Mouse (Mus musculus): ENCODE measurements at regions not wholly inside any gene's neighbourhood (a gene's known extent, or its start where the extent isn't known, plus 50 kb on each side); places are given as distances from the start of the nearest gene placed in this dataset.

DNA sequence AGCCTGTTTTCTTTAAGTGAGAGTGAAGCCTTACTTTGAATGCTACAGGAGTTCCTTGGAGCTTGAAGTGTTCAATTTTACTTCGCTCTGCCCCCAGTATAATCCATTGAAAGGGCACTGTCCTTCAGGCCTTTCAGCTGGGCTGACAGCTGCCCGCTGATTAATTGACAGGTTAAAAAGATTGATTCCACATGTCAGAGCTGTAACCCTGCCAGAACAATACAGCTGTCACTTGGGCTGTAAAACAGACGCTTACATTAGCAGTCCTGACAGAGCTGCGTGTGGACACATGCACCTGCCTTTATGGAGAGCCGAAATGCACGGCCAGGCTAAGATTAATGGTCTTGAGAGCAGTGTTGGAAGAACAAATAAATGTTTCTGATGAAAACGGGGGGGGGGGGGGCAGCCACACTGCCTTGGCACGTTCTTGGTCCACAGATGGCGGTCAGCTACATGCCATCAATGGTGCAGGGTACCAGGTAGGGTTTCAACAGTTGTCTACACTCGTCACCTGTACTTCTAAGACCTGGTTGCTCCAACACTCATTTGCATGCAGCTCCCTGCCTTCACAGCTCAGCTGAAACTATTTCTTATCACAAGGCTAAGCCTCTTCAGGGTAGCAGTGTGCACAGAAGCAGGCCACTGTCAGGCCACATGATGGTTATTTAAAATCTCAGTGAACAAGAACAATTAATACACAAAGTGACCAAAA, 407.3 kb downstream of the Gm45692 start:
- DNase-seq, result no peak

GRCm38 (mm10) chr8:26527186-26527580, 407.8 kb downstream of the Gm45692 start:
- DNase-seq, result no peak

- no peak for DNase-seq
These were observed 410.6 kb downstream of the Gm45692 start for GRCm38 (mm10) chr8:26529921-26530320.

- peak; percentile 8 to 14 for DNase-seq
These were observed 414.4 kb downstream of the Gm45692 start for GRCm38 (mm10) chr8:26533444-26534421.

DNA sequence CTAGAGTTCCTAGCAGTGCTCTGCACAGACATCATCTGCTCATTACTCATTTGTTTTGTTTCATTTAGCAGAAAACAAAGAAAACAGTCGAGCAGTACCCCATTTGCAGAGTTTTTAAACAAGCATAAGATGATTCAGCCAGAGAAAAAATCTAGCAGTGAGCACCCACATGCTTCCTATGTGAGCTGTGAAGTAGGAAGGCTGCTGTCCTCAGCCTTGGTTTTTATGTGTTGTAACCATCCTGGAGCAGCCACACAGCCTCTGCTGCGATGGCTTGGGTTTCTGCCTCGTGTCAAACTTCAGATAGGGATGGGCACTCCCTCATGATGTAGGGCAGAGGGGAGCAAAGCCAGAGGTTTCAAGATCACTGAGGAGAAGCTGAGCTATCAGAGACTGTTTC, 416.5 kb downstream of the Gm45692 start:
- DNase-seq, result no peak

GRCm38 (mm10) chr8:26553691-26554090, 423.4 kb upstream of the Zfp703 start:
- no peak for DNase-seq

- peak; percentile 81 to 86 for DNase-seq
These were observed 417.9 kb upstream of the Zfp703 start for GRCm38 (mm10) chr8:26559196-26559595.

GRCm38 (mm10) chr8:26563151-26563550, 414.0 kb upstream of the Zfp703 start:
- no peak for DNase-seq

- no peak for DNase-seq
These were observed 412.9 kb upstream of the Zfp703 start for GRCm38 (mm10) chr8:26564254-26564653.

GRCm38 (mm10) chr8:26568423-26569060, 408.6 kb upstream of the Zfp703 start:
- no peak for DNase-seq

GRCm38 (mm10) chr8:26588841-26589240, 388.3 kb upstream of the Zfp703 start:
- DNase-seq, result no peak

DNA sequence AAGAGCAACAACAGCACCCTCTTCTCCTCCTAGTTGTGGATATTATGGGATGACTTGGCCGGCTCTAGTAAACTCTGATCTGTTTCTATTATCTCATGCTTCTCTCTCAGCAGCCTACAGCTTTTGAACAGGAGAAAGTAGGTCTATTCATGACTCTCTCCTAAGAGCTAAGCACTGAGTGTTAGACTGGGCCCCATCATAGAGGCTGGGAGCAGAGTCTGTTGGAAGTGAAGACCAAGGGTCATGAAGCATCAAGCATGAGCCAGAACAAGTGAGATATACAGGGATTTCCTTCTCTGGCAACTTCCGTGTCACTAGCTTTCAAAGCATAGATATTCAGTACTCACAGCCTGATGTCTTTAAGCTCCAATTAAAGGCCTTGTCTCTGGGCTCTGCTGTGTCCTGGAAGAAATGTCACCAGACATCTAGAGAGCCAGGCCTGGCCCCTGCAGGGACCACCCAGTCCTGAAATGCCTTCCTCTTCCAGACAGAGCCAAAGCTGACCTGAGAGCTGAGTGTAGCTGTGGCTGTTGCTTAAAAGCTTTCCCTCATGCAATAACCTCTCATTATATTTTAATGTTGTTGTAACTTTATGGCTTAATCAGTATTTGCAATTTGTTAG, 386.4 kb upstream of the Zfp703 start:
- DNase-seq, result no peak

GRCm38 (mm10) chr8:26591266-26591665, 385.9 kb upstream of the Zfp703 start:
- no peak for DNase-seq

GRCm38 (mm10) chr8:26593536-26594368, 383.4 kb upstream of the Zfp703 start:
- DNase-seq, result no peak

DNA sequence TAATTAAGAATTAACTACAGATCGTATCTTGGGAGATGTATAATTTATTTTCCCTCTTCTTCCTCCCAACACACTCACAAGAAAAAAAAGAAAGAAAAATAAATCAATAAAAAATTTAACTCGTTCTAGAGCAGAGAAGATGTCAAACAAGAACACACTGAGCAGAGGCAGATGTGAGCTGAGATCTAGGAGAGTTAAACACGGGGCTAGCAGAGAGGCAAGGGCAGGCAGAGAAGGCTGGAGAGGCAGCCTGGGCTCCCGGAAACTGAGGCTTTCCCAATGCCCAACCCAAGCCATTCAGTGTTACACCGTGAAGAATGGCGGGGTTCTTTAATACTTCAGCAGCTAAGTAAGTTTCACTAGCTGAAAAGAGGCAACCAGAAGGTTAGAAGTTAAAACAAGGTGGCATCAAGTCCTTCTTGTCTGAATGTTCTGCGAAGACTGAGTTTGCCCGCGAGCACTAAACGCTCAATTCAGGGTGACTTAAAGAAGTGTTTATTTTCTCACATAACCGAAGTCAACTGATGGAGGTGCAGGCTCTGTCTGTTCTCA, 382.7 kb upstream of the Zfp703 start:
- no peak for DNase-seq

- DNase-seq, result no peak
These were observed 381.6 kb upstream of the Zfp703 start for GRCm38 (mm10) chr8:26595431-26596018.

DNA sequence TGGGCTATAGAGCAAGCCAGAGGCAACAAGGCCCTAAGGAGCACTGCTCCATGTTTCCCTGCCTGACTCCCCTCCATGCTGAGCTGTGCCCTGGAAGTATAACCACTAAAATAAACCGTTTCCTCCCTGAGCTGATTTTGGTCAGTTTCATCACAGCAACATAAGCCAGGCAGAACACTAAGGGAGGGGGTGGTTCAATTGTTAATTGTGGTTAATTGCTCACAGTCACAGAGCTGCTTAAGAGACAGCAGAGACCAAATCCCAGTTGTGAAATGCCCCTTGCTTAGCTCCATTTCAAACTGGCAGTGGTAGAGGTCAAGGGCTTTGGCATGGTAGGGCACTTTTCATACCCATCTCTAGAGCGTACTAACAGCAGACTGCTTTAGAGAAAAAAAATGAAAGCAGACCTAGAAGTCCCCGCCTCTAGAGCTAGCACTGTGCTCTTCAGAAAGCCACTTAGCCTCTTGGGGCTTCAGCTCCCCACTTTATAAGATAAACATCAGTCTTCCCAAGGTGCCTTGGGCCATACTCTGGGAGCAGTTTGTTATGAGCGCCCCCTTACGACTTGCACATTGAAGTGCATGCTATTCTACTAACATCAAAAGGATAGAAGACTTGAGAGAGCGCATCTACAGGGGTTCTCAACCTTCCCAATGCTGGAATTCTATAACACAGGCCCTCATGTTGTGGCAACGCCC, 380.3 kb upstream of the Zfp703 start:
- DNase-seq, result peak; percentile 8

DNA sequence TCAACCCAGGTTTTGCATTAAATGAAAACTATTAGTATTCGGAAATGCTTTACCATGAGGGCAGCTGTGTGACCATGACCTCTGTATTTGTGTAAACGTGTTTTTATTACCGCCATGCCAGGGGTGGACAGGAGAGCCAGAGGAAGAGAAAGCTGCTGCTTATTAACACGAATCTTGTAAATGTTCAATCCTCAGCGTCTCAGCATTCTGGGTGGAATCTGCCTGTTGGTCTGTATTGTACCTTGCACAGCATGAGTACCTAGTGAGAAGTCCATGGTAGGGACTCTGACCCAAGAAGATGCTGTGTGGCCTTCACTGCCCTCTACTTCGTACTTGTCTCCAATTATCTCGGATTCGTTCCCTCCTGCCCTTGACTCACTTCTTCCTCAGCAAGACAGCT, 378.6 kb upstream of the Zfp703 start:
- no peak for DNase-seq

DNA sequence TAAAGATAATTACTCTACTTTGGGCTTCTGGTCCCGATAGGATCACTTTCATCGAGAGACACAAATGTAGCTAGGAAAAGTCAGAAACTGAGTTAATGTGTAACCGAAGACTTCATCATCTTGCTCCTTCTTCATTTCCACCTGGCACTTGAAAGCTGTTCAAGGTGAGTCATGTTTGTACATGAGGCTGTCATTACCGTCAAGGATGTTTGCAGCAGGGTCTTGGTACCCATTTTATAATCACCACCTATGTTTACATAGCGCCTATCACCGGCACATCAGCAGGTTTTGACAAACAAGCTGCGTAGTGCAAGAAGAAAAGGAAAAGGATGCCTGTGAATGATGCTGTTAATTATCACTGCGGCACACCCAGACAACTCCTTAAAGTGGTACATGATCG, 377.0 kb upstream of the Zfp703 start:
- no peak for DNase-seq

DNA sequence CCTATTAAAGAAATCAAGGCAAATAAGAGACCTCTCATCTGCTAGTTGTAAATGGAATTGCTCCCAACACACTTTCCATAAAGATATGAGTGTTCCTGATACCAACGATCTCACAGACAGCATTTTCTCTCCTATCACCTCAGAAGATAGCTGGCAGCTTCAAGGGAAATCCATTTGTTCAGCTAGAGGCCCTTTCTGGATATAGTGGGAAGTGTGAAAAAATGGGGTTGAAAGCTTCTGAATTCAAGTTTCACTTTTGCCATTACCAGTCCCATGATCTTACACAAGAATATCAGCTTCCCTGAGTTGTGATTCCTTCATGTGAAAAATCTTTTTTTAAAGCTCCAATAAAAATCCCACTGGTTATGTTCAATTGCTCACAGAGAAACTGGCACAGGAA, 369.1 kb upstream of the Zfp703 start:
- DNase-seq, result no peak

Measured in heart, adult 18-20 months (tissue).